In genomic region chr15:93273788-93274678, GRCm38 (mm10) we compare ENCODE assay signal across 9 mouse cellular contexts. TPM values are rescaled to one million over a fixed set of nuclear protein-coding genes. Genes with fewer than 3 reads are reported as not detected.
A peak's percentile ranks its signal among the peaks of the same experiment; 100 is the strongest.
DNase-seq lines count a peak whose midpoint lies in the region; ATAC-seq and TF ChIP-seq lines count a peak whose summit lies in the region.
"Had no signal": no experiment of that assay in that cellular context is flagged by ENCODE, and none has a peak within 500 bp of the region (broad histone marks: within the 10 kb centered on the region; RNA-seq: fewer than 3 reads in every experiment).

No protein-coding gene starts in this region.

- H3K79me2 ChIP-seq in CH12.LX (replicated peaks; ENCODE audit: control insufficient read depth, extremely low read depth, insufficient read depth, poor library complexity, severe bottlenecking) = peaks cover 27% of the 10 kb centered on the region

- peak overlapping the region; percentile 73 to 84 (median 82) for H3K4me3 ChIP-seq in CH12.LX (replicated peaks in 1 of 3; ENCODE audit: low read depth in 2 of 3, low read length in 2 of 3, poor library complexity in 1 of 3)
- H3K4me3 ChIP-seq in forebrain, embryonic 14.5 days (ENCODE audit: low read depth, low read length) = peak overlapping the region; percentile 69
- H3K4me3 ChIP-seq in liver, embryonic 15.5 days (replicated peaks) = peak overlapping the region; percentile 79

- H3K9me3 ChIP-seq in CH12.LX (replicated peaks; ENCODE audit: low read length) = no peaks in the 10 kb centered on the region
- H3K9me3 ChIP-seq in forebrain, embryonic 14.5 days (replicated peaks; ENCODE audit: control insufficient read depth, low read length) = no peaks in the 10 kb centered on the region
- no peaks in the 10 kb centered on the region for H3K9me3 ChIP-seq in liver, embryonic 15.5 days (replicated peaks)

- no peak for TF ChIP-seq RAD21 in CH12.LX (IDR thresholded peaks at IDR 0.05; ENCODE audit: low read depth, low read length)

- peaks cover 6 to 40% of the 10 kb centered on the region in 2 experiments for H3K4me1 ChIP-seq in CH12.LX (ENCODE audit: control insufficient read depth in 1 of 2, insufficient read depth in 2 of 2)
- peaks cover 18% of the 10 kb centered on the region for H3K4me1 ChIP-seq in forebrain, embryonic 14.5 days (ENCODE audit: control insufficient read depth, insufficient read depth, low read length)
- H3K4me1 ChIP-seq in liver, embryonic 15.5 days (replicated peaks) = peaks cover 48% of the 10 kb centered on the region

- no peaks in the 10 kb centered on the region for H3K27me3 ChIP-seq in CH12.LX (replicated peaks)
- H3K27me3 ChIP-seq in forebrain, embryonic 14.5 days (replicated peaks; ENCODE audit: control insufficient read depth, insufficient read depth, low read length) = no peaks in the 10 kb centered on the region
- no peaks in the 10 kb centered on the region for H3K27me3 ChIP-seq in liver, embryonic 15.5 days
- H3K27me3 ChIP-seq: Patski had no signal

- no peak for TF ChIP-seq CTCF in CH12.LX (conservative IDR thresholded peaks at IDR 0.05 in 1 of 2, IDR thresholded peaks at IDR 0.05 in 1 of 2; ENCODE audit: low read depth in 2 of 2, low read length in 2 of 2)

- H3K9ac ChIP-seq in CH12.LX (ENCODE audit: insufficient read depth, low read depth) = peak overlapping the region; percentile 94
- H3K9ac ChIP-seq in forebrain, embryonic 14.5 days (ENCODE audit: low read length) = peak overlapping the region; percentile 77
- H3K9ac ChIP-seq in liver, embryonic 15.5 days = peak overlapping the region; percentile 86

- peak overlapping the region; percentile 92 for H3K4me2 ChIP-seq in CH12.LX (ENCODE audit: insufficient read depth, low read depth, poor library complexity, severe bottlenecking)
- H3K4me2 ChIP-seq in forebrain, embryonic 14.5 days (ENCODE audit: low read length) = peak overlapping the region; percentile 89
- H3K4me2 ChIP-seq in liver, embryonic 15.5 days = peak overlapping the region; percentile 89

- dilution Hi-C loops in CH12.LX (cut with MboI; ENCODE audit: extremely low pct_ligation_motif_present, extremely low pct_unique_long_range_greater_than_20kb, low sequenced_read_pairs) = no loop called here

- no peak overlapping the region for H3K27ac ChIP-seq in CH12.LX (ENCODE audit: insufficient read depth, low read depth)
- peak overlapping the region; percentile 88; the same call in 1 of the 2 replicates for H3K27ac ChIP-seq in forebrain, embryonic 14.5 days (ENCODE audit: low read depth, low read length)
- H3K27ac ChIP-seq in liver, embryonic 15.5 days (replicated peaks) = peak overlapping the region; percentile 82

- in situ Hi-C loops in CH12.LX (cut with MboI; ENCODE audit: low pct_ligation_motif_present, low pct_unique_long_range_greater_than_20kb, low sequenced_read_pairs) = no loop called here

- intact Hi-C loops in left cerebral cortex, postnatal 14 days (cut with DNase I) = no loop called here

- H3K36me3 ChIP-seq in CH12.LX (replicated peaks in 1 of 2; ENCODE audit: control insufficient read depth in 1 of 2, insufficient read depth in 1 of 2, low read length in 1 of 2) = peaks cover 0 to 31% of the 10 kb centered on the region in 2 experiments
- H3K36me3 ChIP-seq in forebrain, embryonic 14.5 days (ENCODE audit: control insufficient read depth, insufficient read depth, low read length) = no peaks in the 10 kb centered on the region; the same call in 1 of the 2 replicates
- peaks cover 13% of the 10 kb centered on the region; the same call in 1 of the 2 replicates for H3K36me3 ChIP-seq in liver, embryonic 15.5 days (replicated peaks)

- no peak for ATAC-seq in forebrain, embryonic 14.5 days
- no peak for ATAC-seq in liver, embryonic 15.5 days (ENCODE audit: insufficient read depth)
- ATAC-seq in monocyte, adult 5-6 weeks (replicated peaks; ENCODE audit: insufficient number of reproducible peaks, low FRiP score, low TSS enrichment, poor library complexity, severe bottlenecking) = no peak

- 40% methylated on average over 19 of the region's 19 CpGs for WGBS in forebrain, embryonic 14.5 days
- 39% methylated on average over 19 of the region's 19 CpGs for WGBS in liver, embryonic 15.5 days (ENCODE audit: insufficient replicate concordance)

- TF ChIP-seq POLR2A in CH12.LX (IDR thresholded peaks at IDR 0.05; ENCODE audit: low read depth, low read length) = no peak

- peak; percentile 90 for DNase-seq in heart, adult 11 months
- DNase-seq in heart, postnatal 4 days = no peak
- peak; percentile 21 for DNase-seq in CH12.LX (ENCODE audit: extremely low read depth)
- DNase-seq in forebrain, embryonic 14.5 days (ENCODE audit: low spot score) = no peak
- DNase-seq in left cerebral cortex, postnatal 14 days (ENCODE audit: low spot score in 2 of 2) = no peak
- DNase-seq in yolk sac, embryonic 10.5 days (ENCODE audit: low spot score) = no peak

- no peak for TF ChIP-seq EP300 in CH12.LX (IDR thresholded peaks at IDR 0.05; ENCODE audit: low read length)

TF ChIP-seq in CH12.LX, 34 proteins besides CTCF, POLR2A, EP300 and RAD21:
- TF ChIP-seq PAX5 (IDR thresholded peaks at IDR 0.05; ENCODE audit: low read length) (no peak), ZNF384 (IDR thresholded peaks at IDR 0.05; ENCODE audit: low read depth, low read length) (peak; percentile 73), MYC (IDR thresholded peaks at IDR 0.05; ENCODE audit: low read depth, low read length) (no peak), JUN (IDR thresholded peaks at IDR 0.05; ENCODE audit: insufficient read depth, low read depth, low read length) (no peak)

RNA-seq across cellular contexts. Expression of gene Gxylt1, which starts 0.9 kb away (rescaled TPM):
- 10 to 100 TPM; 14.8 to 16.0 TPM for total RNA-seq in heart, postnatal 4 days (2021)
- 7.5 TPM in 2 replicates for total RNA-seq in CH12.LX (2012; rRNA removed)
- 9.3 and 9.5 TPM in 2 replicates for total RNA-seq in CH12.LX (2014; rRNA removed)
- 17.1 and 18.5 TPM in 2 replicates for polyA plus RNA-seq in CH12.LX (2012; ENCODE audit: insufficient read length, low read depth)
- polyA plus RNA-seq in forebrain, embryonic 14.5 days (2014; fragmentation: Nextera tagmentation; extraction: Ambion mirVana) = 7.8 and 9.7 TPM in 2 replicates
- polyA plus RNA-seq in liver, embryonic 15.5 days (2015; fragmentation: Nextera tagmentation; extraction: Ambion mirVana) = 2.8 and 3.1 TPM in 2 replicates
- total RNA-seq in monocyte, adult 5-6 weeks (2017) = 47.3 to 60.0 TPM (median 56.2 TPM) in 3 replicates
- total RNA-seq in left cerebral cortex, postnatal 14 days (2021) = 10 to 100 TPM in 1 of 2 experiments, 1 to 10 TPM in 1; 8.9 to 10.1 TPM

Comparison
In these comparisons a context has a peak if more than half of its experiments do, and no peak if none do; other contexts are left out.
1. DNase-seq: peak in heart, adult 11 months (single experiment) and CH12.LX (single experiment); none in heart, postnatal 4 days (single experiment), forebrain, embryonic 14.5 days (single experiment), left cerebral cortex, postnatal 14 days (0 of 2) and yolk sac, embryonic 10.5 days (single experiment).
2. Peak in every context shown above with its lines, with median percentiles within 50 percentile points of each other: H3K4me2 ChIP-seq, H3K4me3 ChIP-seq and H3K9ac ChIP-seq.